Mouse (Mus musculus) embryonic fibroblast, embryonic 13.5 days (primary cell): Measurements from ENCODE around the gene 5031439G07Rik. TPM values are rescaled to one million over a fixed set of nuclear protein-coding genes. Genes with fewer than 3 reads are reported as not detected.
A peak's percentile ranks its signal among the peaks of the same experiment; 100 is the strongest.

Source experiments
- H3K27ac ChIP-seq: 2 replicates; pipeline ENCODE4 v1.5.1; 2012; ENCODE audit warnings: low read length, control low read depth, inconsistent platforms; ENCODE audit not compliant: insufficient read depth
- H3K4me1 ChIP-seq: 2 replicates; pipeline ENCODE4 v1.6.1; 2011; ENCODE audit warnings: low read length; ENCODE audit not compliant: control insufficient read depth, insufficient read depth
- H3K4me3 ChIP-seq: 2 replicates; pipeline ENCODE4 v1.5.1; 2011; ENCODE audit warnings: mild to moderate bottlenecking, control low read depth, low read length; ENCODE audit not compliant: insufficient read depth
- CTCF ChIP-seq: IDR thresholded peaks from 2 replicates; pipeline ENCODE4 v1.5.1; 2011; ENCODE audit warnings: mild to moderate bottlenecking, control low read depth, low read length, moderate library complexity, borderline replicate concordance; ENCODE audit not compliant: insufficient read depth
- POLR2A ChIP-seq: IDR thresholded peaks from 2 replicates; pipeline ENCODE4 v1.6.1; 2011; ENCODE audit warnings: low read depth, mild to moderate bottlenecking, control low read depth, low read length, moderate library complexity
- polyA plus RNA-seq: library from polyadenylated mRNA; stranded (reverse); fragments of >200 nt; gene quantifications from 2 replicates; pipeline ENCODE4 v1.2.4, GENCODE M21; 2011; ENCODE audit warnings: low read depth; ENCODE audit not compliant: missing spikeins, insufficient read length

The 5031439G07Rik gene
- polyA plus RNA-seq, 1 experiment: 23.5 TPM

DNA sequence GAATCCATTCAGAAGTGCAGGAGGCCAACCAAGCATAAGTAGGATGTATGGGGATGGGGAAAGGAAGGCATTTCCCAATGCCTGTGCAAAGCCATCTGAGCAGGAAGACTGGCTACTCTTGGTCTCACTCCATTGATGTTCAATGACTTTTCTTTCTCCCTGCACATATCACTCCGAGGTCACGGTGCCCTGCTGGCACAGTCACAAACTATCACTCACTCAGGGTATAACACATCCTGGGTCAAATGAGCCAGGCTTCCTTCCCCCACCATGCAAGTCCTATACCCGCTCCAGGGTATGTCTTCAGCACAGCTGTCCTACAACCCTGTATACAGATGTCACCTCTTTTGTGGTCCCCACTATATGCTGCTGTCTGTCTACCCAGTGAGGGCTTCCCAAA is 30.0 kb downstream of the 5031439G07Rik start:
- no peak for TF ChIP-seq CTCF
- no peak for TF ChIP-seq POLR2A
- no peak overlapping the region for H3K4me3 ChIP-seq
- H3K4me1 ChIP-seq: 0 out of 2 replicates have a peak, but pooled peaks cover 7% of the 10 kb centered on the region
- H3K27ac ChIP-seq: no peak overlapping the region

DNA sequence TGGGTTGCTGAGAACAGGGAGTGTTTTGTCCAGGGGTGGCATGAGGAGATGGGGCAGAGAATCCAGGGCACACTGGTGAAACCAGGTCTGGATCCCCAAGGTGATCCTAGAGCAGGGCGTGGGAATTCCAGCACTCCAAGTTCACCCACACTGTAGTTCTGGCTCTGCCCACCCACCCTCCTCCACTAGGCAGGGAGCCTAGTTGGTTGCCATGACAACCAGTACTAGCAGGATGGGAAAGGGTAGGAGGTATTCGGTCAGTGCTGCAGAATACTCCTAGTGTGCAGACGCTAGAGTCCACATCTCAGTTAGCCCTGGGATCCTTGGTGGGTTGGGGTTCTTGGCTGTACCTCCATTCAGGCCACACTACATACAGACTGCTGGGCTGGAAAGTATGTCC is 30.5 kb downstream of the 5031439G07Rik start:
- H3K4me3 ChIP-seq: no peak overlapping the region
- H3K4me1 ChIP-seq: 0 out of 2 replicates have a peak, but pooled peaks cover 7% of the 10 kb centered on the region
- no peak overlapping the region for H3K27ac ChIP-seq
- TF ChIP-seq CTCF: no peak
- TF ChIP-seq POLR2A: no peak

DNA sequence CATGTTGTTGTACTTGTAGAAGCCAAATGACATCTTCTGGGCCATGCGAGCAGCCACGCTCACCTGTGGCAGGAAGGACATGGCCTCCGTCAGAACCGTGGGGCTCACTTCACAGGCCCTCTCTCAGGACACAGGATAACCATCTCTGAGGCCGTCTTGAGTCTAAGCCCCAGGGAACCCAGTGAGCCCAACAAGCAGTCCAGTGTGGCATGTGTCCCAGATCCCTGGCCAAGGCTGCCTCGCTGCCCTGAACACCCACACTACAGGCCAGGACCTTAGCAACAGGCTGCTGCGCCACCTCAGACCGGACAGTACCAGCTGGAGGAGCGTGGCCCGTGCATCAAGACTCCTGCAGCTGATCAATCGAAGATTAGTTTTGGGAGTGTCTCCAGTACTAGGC is 35.1 kb downstream of the 5031439G07Rik start:
- TF ChIP-seq CTCF (no peak), POLR2A (no peak)
- H3K27ac ChIP-seq: no peak overlapping the region
- no peak overlapping the region for H3K4me3 ChIP-seq
- H3K4me1 ChIP-seq: no peaks in the 10 kb centered on the region

DNA sequence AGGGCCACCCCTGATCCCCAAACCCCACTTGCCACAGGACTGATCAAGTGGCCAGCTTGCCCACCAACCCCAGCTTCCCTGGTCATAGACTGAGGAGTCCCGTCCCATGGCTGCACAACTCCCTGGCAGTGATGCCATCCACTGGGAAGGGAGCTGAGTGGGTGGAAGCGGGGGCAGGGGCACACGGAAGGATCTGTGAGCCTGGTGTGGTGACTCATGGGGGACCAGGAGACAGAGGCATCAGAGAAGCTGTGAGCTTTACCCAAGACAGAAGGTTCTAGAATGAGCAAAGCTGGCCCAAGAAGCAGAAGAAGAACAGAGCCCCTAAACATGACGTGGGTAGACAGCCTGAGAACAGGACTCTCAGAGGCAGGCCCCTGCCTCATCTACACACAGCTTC is 38.3 kb downstream of the 5031439G07Rik start:
- TF ChIP-seq CTCF: no peak
- H3K4me1 ChIP-seq: no peaks in the 10 kb centered on the region
- no peak overlapping the region for H3K27ac ChIP-seq
- H3K4me3 ChIP-seq: no peak overlapping the region

DNA sequence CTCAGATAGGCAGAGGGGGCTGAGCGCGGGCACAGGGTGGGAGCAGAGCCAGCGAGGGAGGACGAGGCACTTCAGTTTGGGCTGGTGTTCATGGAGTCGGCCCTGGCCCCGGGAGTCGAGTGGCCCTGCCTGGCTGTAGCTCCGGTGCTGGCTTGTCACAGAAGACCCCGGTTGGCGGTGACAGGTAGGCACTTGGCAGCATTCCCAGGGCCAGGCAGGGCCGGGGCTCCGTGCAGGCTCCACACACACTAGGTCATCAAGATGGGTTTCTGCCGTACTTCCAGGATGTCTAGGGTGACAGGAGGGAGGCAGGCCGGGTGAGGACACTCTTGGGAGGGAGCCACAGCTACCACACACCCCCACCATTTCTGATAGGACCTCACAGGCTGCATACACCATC is 39.4 kb downstream of the 5031439G07Rik start:
- Histone ChIP-seq H3K27ac (no peak overlapping the region), H3K4me3 (no peak overlapping the region), H3K4me1 (no peaks in the 10 kb centered on the region)
- no peak for TF ChIP-seq POLR2A

- Histone ChIP-seq H3K4me3 (no peak overlapping the region), H3K27ac (no peak overlapping the region), H3K4me1 (no peaks in the 10 kb centered on the region)
- no peak for TF ChIP-seq CTCF
- no peak for TF ChIP-seq POLR2A
Measured at GRCm38 (mm10) chr15:84944319-84944718, 44.0 kb downstream of the 5031439G07Rik start.

- H3K4me1 ChIP-seq: no peaks in the 10 kb centered on the region
- no peak overlapping the region for H3K4me3 ChIP-seq
- H3K27ac ChIP-seq: no peak overlapping the region
- TF ChIP-seq POLR2A (no peak), CTCF (no peak)
Measured at GRCm38 (mm10) chr15:84942647-84943285, 45.6 kb downstream of the 5031439G07Rik start.

- no peak overlapping the region for H3K4me3 ChIP-seq
- no peak overlapping the region for H3K27ac ChIP-seq
- no peak for TF ChIP-seq CTCF
- no peak for TF ChIP-seq POLR2A
- no peaks in the 10 kb centered on the region for H3K4me1 ChIP-seq
Measured at GRCm38 (mm10) chr15:84940102-84940501, 48.2 kb downstream of the 5031439G07Rik start.

DNA sequence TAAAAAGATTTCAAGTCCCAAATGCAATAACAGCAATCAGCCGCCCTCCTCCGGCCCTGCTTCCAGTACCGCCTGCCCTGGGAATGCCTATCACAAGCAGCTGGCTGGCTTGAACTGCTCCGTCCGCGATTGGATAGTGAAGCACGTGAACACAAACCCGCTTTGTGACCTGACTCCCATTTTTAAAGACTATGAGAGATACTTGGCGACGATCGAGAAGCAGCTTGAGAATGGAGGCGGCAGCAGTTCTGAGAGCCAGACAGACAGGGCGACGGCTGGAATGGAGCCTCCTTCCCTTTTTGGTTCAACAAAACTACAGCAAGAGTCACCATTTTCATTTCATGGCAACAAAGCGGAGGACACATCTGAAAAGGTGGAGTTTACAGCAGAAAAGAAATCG is 53.5 kb downstream of the 5031439G07Rik start:
- Histone ChIP-seq H3K4me1 (no peaks in the 10 kb centered on the region), H3K27ac (no peak overlapping the region), H3K4me3 (no peak overlapping the region)
- TF ChIP-seq POLR2A (no peak), CTCF (no peak)

- H3K4me3 ChIP-seq: no peak overlapping the region
- no peaks in the 10 kb centered on the region for H3K4me1 ChIP-seq
- no peak overlapping the region for H3K27ac ChIP-seq
- TF ChIP-seq POLR2A (no peak), CTCF (no peak)
Measured at GRCm38 (mm10) chr15:84932351-84932750, 56.0 kb downstream of the 5031439G07Rik start.

DNA sequence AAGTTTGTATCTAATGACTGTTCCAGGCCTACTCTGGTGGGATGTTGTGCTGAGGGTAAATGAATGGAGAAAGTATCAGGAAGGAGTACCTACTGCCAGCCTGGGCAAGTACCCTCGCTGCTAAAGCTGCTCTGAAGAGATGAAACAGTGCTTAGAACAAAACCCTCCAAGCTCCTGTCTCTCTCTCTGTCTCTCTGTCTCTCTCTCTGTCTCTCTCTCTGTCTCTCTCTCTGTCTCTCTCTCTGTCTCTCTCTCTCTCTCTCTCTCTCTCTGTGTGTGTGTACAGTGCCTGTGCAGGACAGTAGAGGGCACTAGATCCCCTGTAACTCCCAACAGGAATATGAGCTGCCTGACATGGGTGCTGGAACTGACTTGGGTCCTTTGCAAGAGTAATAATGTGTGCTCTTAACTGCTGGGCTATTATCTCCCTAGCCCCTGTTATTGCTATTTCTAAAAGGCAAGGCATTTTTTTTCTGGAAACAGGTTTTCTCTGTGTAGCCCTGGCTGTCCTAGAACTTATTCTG is 62.8 kb downstream of the 5031439G07Rik start:
- Histone ChIP-seq H3K4me1 (no peaks in the 10 kb centered on the region; the same call in 1 of the 2 replicates), H3K27ac (no peak overlapping the region), H3K4me3 (peak overlapping the region; percentile 30)
- TF ChIP-seq CTCF: no peak
- TF ChIP-seq POLR2A: no peak
